Mouse (Mus musculus) lung, postnatal 0 days (tissue): ENCODE data around the gene Adgrl3. TPM values are rescaled to one million over a fixed set of nuclear protein-coding genes. Genes with fewer than 3 reads are reported as not detected.
"Not testable (repeated sequence)": the region's sequence is repeated elsewhere in the genome, so short reads cannot be mapped to it uniquely, and the experiment has no call there.

ENCODE experiments used
- ATAC-seq: fragments of 200-750 bp; cut with Nextera tagmentation; 2 replicates; pipeline ENCODE4 v1.8.0; 2017; ENCODE audit warnings: moderate library complexity
- DNase-seq: peaks from one replicate; pipeline ENCODE4 v3.0.0-alpha.2; 2016; ENCODE audit warnings: low spot score
- H3K27ac ChIP-seq: fragments of 300-500 bp; sonication (generic); 2 replicates; pipeline ENCODE4 v1.5.1; 2014; ENCODE audit warnings: antibody characterized with exemption, mild to moderate bottlenecking, low read length, mixed read lengths
- H3K27me3 ChIP-seq: fragments of 300-500 bp; sonication (generic); replicated peaks from 2 replicates; pipeline ENCODE4 v1.6.1; 2014; ENCODE audit warnings: low read length, mixed read lengths; ENCODE audit not compliant: insufficient read depth
- H3K36me3 ChIP-seq: fragments of 300-500 bp; sonication (generic); 2 replicates; pipeline ENCODE4 v1.6.1; 2014; ENCODE audit warnings: low read length, mixed read lengths; ENCODE audit not compliant: insufficient read depth
- H3K4me1 ChIP-seq: fragments of 300-500 bp; sonication (generic); 2 replicates; pipeline ENCODE4 v1.6.1; 2014; ENCODE audit warnings: antibody characterized with exemption, low read depth, low read length, mixed read lengths; ENCODE audit not compliant: insufficient read depth
- H3K4me2 ChIP-seq: fragments of 300-500 bp; sonication (generic); replicated peaks from 2 replicates; pipeline ENCODE4 v1.6.1; 2014; ENCODE audit warnings: low read depth, mild to moderate bottlenecking, low read length, moderate library complexity, mixed read lengths
- H3K4me3 ChIP-seq: fragments of 300-500 bp; sonication (generic); 2 replicates; pipeline ENCODE4 v1.5.1; 2014; ENCODE audit warnings: low read depth, low read length
- H3K9ac ChIP-seq: fragments of 300-500 bp; sonication (generic); replicated peaks from 2 replicates; pipeline ENCODE4 v1.6.1; 2014; ENCODE audit warnings: low read depth, mild to moderate bottlenecking
- H3K9me3 ChIP-seq: fragments of 300-500 bp; sonication (generic); 2 replicates; pipeline ENCODE4 v1.6.1; 2016; ENCODE audit warnings: low read length, mixed read lengths
- CTCF ChIP-seq: IDR thresholded peaks from 2 replicates; pipeline ENCODE4 v1.5.1; 2016; ENCODE audit warnings: antibody characterized with exemption, mild to moderate bottlenecking
- EP300 ChIP-seq: IDR thresholded peaks from 2 replicates; pipeline ENCODE4 v1.6.1; 2016; ENCODE audit warnings: antibody characterized with exemption, mild to moderate bottlenecking, control low read depth
- WGBS: fragments of 180-500 bp; shearing (Covaris S2); extraction: QIAGEN DNeasy Blood & Tissue Kit; methylation state at CpG from one replicate; pipeline ENCODE4 v1.1.7; 2014; 5-methylcytosine and 5-hydroxymethylcytosine counted together
- polyA plus RNA-seq: library from polyadenylated mRNA; unstranded; fragments of >200 nt; fragmentation: Nextera tagmentation; extraction: Ambion mirVana; gene quantifications from 2 replicates; pipeline ENCODE4 v1.2.1, GENCODE M21; 2015

Gene Adgrl3
- polyA plus RNA-seq, 1 experiment from 2014 or later, result 13.5 TPM

GRCm38 (mm10) chr5:81550211-81550610 lies 530.3 kb downstream of the Adgrl3 start:
- H3K9me3 ChIP-seq, result no peaks in the 10 kb centered on the region
- no peaks in the 10 kb centered on the region for H3K27me3 ChIP-seq
- no peaks in the 10 kb centered on the region for H3K4me1 ChIP-seq
- no peak overlapping the region for H3K4me2 ChIP-seq
- H3K4me3 ChIP-seq, result no peak overlapping the region
- H3K27ac ChIP-seq, result no peak overlapping the region
- H3K9ac ChIP-seq, result no peak overlapping the region
- H3K36me3 ChIP-seq, result no peaks in the 10 kb centered on the region
- ATAC-seq, result no peak
- TF ChIP-seq EP300, result no peak
- no peak for TF ChIP-seq CTCF
- no peak for DNase-seq

DNA sequence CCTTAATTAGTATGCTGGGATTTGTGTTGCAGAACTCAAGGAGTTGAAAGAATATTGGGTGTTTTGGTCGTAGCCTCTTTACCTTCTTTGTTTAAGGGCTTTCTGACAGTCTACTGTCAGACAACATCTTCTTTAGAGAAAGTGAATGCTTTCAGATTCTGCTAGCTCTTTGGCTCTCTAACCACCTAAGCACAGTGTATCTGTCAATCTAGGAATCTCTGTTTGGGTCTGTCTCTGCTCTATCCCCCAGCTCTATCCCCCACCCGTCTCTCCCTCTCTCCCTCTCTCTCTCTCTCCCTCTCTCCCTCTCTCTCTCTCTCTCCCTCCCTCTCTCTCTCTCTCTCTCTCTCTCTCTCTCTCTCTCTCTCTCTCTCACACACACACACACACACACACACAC lies 535.2 kb downstream of the Adgrl3 start:
- DNase-seq, H3K27me3 ChIP-seq, H3K36me3 ChIP-seq, H3K4me1 ChIP-seq, H3K4me3 ChIP-seq, H3K27ac ChIP-seq, H3K9me3 ChIP-seq, ATAC-seq, H3K4me2 ChIP-seq, H3K9ac ChIP-seq: not testable (repeated sequence)
- WGBS, result 80% methylated on average over 2 of the region's 2 CpGs

DNA sequence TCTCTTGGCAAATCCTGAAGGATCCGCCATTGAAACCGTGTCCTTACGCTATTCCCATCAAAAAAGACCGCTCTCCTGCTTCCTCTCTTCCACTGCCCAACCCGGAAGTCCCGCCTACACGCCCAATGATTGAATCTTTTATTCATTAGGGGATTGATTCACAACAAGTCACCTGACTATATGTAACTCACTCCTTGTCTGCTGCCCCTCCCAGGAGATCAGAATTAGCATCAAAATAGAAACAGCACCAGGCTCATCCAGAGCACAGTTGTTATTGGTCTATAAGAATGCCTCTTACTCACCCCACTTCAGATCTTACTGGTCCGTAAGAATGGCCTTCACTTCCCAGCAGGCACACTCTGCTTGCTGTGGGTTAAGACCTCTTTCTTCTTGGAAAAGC lies 536.1 kb downstream of the Adgrl3 start:
- whole genome bisulfite sequencing, result 86% methylated on average over 8 of the region's 8 CpGs
- TF ChIP-seq CTCF, result no peak
- TF ChIP-seq EP300, result no peak
- DNase-seq (no peak), ATAC-seq (no peak)
- no peaks in the 10 kb centered on the region for H3K27me3 ChIP-seq
- no peaks in the 10 kb centered on the region for H3K9me3 ChIP-seq
- H3K27ac ChIP-seq, result no peak overlapping the region
- no peak overlapping the region for H3K9ac ChIP-seq
- no peaks in the 10 kb centered on the region for H3K36me3 ChIP-seq
- H3K4me2 ChIP-seq, result no peak overlapping the region
- H3K4me1 ChIP-seq, result no peaks in the 10 kb centered on the region
- H3K4me3 ChIP-seq, result no peak overlapping the region

DNA sequence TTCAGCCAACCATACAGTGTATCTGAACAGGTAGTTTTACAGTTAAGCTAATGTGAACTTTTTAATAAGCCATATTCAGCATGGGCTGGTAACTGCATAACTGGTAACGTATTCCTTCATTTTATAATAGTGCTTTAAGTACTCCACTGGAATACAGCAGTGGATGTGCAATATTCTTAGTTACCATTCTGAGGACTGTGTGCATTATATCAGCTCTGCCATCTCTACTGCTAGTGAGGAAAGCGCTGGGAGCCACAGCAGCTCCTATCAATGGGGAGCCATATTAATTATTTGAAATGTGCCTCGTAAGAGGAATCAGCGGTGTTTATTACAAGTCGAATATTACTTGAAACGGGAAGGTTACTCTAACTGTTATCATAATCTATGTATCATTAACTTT lies 539.0 kb downstream of the Adgrl3 start:
- Histone ChIP-seq H3K4me2 (no peak overlapping the region), H3K27ac (no peak overlapping the region), H3K4me3 (no peak overlapping the region), H3K36me3 (no peaks in the 10 kb centered on the region), H3K9ac (no peak overlapping the region), H3K9me3 (no peaks in the 10 kb centered on the region), H3K4me1 (no peaks in the 10 kb centered on the region), H3K27me3 (no peaks in the 10 kb centered on the region)
- DNase-seq (no peak), ATAC-seq (no peak)
- no peak for TF ChIP-seq CTCF
- TF ChIP-seq EP300, result no peak
- 88% methylated on average over 6 of the region's 6 CpGs for WGBS

GRCm38 (mm10) chr5:81564294-81564693 lies 544.4 kb downstream of the Adgrl3 start:
- no peak overlapping the region for H3K4me2 ChIP-seq
- H3K27ac ChIP-seq, result no peak overlapping the region
- DNase-seq, result no peak
- H3K4me1 ChIP-seq, result no peaks in the 10 kb centered on the region
- H3K27me3 ChIP-seq, result no peaks in the 10 kb centered on the region
- H3K9me3 ChIP-seq, result no peaks in the 10 kb centered on the region
- 43% methylated on average over 1 of the region's 1 CpGs for WGBS
- TF ChIP-seq CTCF (no peak), EP300 (no peak)
- no peak overlapping the region for H3K4me3 ChIP-seq
- H3K36me3 ChIP-seq, result no peaks in the 10 kb centered on the region
- H3K9ac ChIP-seq, result no peak overlapping the region
- no peak for ATAC-seq

GRCm38 (mm10) chr5:81566577-81566976 lies 546.6 kb downstream of the Adgrl3 start:
- no peak overlapping the region for H3K9ac ChIP-seq
- no peak overlapping the region for H3K27ac ChIP-seq
- no peaks in the 10 kb centered on the region for H3K4me1 ChIP-seq
- H3K4me3 ChIP-seq, result no peak overlapping the region
- H3K27me3 ChIP-seq, result no peaks in the 10 kb centered on the region
- WGBS, result 77% methylated on average over 1 of the region's 1 CpGs
- H3K4me2 ChIP-seq, result no peak overlapping the region
- TF ChIP-seq EP300, result no peak
- no peak for TF ChIP-seq CTCF
- ATAC-seq (no peak), DNase-seq (no peak)
- H3K9me3 ChIP-seq, result no peaks in the 10 kb centered on the region
- H3K36me3 ChIP-seq, result no peaks in the 10 kb centered on the region

DNA sequence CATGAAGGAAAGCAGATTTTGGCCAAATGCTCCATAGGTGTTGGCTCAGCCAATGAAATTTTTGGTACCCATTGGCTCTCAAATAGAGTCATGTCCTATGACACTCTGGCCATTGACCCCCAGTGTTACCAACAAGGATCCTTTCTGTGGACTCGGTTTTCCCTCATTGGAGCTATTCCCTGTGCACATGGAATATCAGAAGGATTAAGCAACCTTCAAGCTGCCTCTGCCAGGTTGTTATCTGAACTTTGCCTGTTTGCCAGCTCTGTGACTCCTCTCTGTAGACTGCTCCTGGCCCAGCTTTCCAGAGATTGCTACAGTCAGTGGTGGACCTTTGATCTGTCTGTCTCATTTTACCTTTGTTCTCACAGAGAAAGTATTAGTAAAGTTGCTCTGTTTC lies 548.8 kb downstream of the Adgrl3 start:
- Histone ChIP-seq H3K4me2 (no peak overlapping the region), H3K4me3 (no peak overlapping the region), H3K27ac (no peak overlapping the region), H3K9me3 (no peaks in the 10 kb centered on the region), H3K27me3 (no peaks in the 10 kb centered on the region), H3K4me1 (no peaks in the 10 kb centered on the region), H3K9ac (no peak overlapping the region), H3K36me3 (no peaks in the 10 kb centered on the region)
- no peak for ATAC-seq
- no peak for TF ChIP-seq CTCF
- no peak for TF ChIP-seq EP300
- 82% methylated on average over 1 of the region's 1 CpGs for WGBS
- no peak for DNase-seq
